Mouse (Mus musculus) v-Abl transformed pro-B cells (cell line): ENCODE data around the gene Cd151.

Experiments
- in situ Hi-C, 2 experiments: fragments of 400-800 bp; cut with MboI; formaldehyde crosslinking; loops; one replicate each; pipeline ENCODE4 v1.15.1; 2025; ENCODE audit not compliant: unreplicated experiment in 2 of 2

Cd151 gene

GRCm38 (mm10) chr7:141469901-141470636, 2.9 kb downstream of the Cd151 start:
- in situ Hi-C loops = loop anchor here in 1 of 2 experiments (10.0 kb wide), 1 partner anchor 435 kb away; no protein-coding TSS in a partner anchor

GRCm38 (mm10) chr7:141470637-141470944, 3.4 kb downstream of the Cd151 start:
- in situ Hi-C loops = loop anchor here in 1 of 2 experiments (10.0 kb wide), 1 partner anchor 434 kb away; no protein-coding TSS in a partner anchor

- in situ Hi-C loops = loop anchor here in 1 of 2 experiments (10.0 kb wide), 1 partner anchor 434 kb away; no protein-coding TSS in a partner anchor
These were observed 4.0 kb downstream of the Cd151 start for GRCm38 (mm10) chr7:141471236-141471635.

GRCm38 (mm10) chr7:141472226-141472625, 5.0 kb downstream of the Cd151 start:
- in situ Hi-C loops = loop anchor here in 1 of 2 experiments (10.0 kb wide), 1 partner anchor 433 kb away; no protein-coding TSS in a partner anchor

GRCm38 (mm10) chr7:141472763-141473162, 5.6 kb downstream of the Cd151 start:
- in situ Hi-C loops = loop anchor here in 1 of 2 experiments (10.0 kb wide), 1 partner anchor 432 kb away; no protein-coding TSS in a partner anchor

GRCm38 (mm10) chr7:141474160-141474559, 7.0 kb downstream of the Cd151 start:
- in situ Hi-C loops = loop anchor here in 1 of 2 experiments (10.0 kb wide), 1 partner anchor 431 kb away; no protein-coding TSS in a partner anchor

GRCm38 (mm10) chr7:141475011-141475804, 8.0 kb downstream of the Cd151 start, which contains the start of the genes Polr2l and Tspan4:
Gene Polr2l (minus strand): TSS chr7:141475132.
Gene Tspan4 (plus strand): TSS chr7:141475240.
- in situ Hi-C loops = loop anchor here (10.0 to 25.0 kb wide), 2 partner anchors 187 to 430 kb away; partner anchors contain the start of gene Muc6 (in 2 of the 2)

GRCm38 (mm10) chr7:141475805-141476158, 8.6 kb downstream of the Cd151 start:
- in situ Hi-C loops = loop anchor here (10.0 to 25.0 kb wide), 2 partner anchors 187 to 429 kb away; partner anchors contain the start of gene Muc6 (in 2 of the 2)

- in situ Hi-C loops = loop anchor here (10.0 to 25.0 kb wide), 2 partner anchors 186 to 428 kb away; partner anchors contain the start of gene Muc6 (in 2 of the 2)
These were observed 9.2 kb downstream of the Cd151 start for GRCm38 (mm10) chr7:141476226-141476980.

GRCm38 (mm10) chr7:141476981-141477370, 9.8 kb downstream of the Cd151 start:
- in situ Hi-C loops = loop anchor here (10.0 to 25.0 kb wide), 2 partner anchors 185 to 428 kb away; partner anchors contain the start of gene Muc6 (in 2 of the 2)

- in situ Hi-C loops = loop anchor here (10.0 to 25.0 kb wide), 2 partner anchors 185 to 427 kb away; partner anchors contain the start of gene Muc6 (in 2 of the 2)
These were observed 10.5 kb downstream of the Cd151 start for GRCm38 (mm10) chr7:141477578-141478269.

GRCm38 (mm10) chr7:141478270-141478748, 11.1 kb downstream of the Cd151 start:
- in situ Hi-C loops = loop anchor here (10.0 to 25.0 kb wide), 2 partner anchors 184 to 426 kb away; partner anchors contain the start of gene Muc6 (in 2 of the 2)

GRCm38 (mm10) chr7:141480842-141481497, 13.8 kb downstream of the Cd151 start:
- in situ Hi-C loops = loop anchor here (5.0 to 25.0 kb wide), 3 partner anchors 46 to 424 kb away; partner anchors contain the start of gene Muc6 (in 2 of the 2)

- in situ Hi-C loops = loop anchor here (5.0 to 25.0 kb wide), 3 partner anchors 46 to 423 kb away; partner anchors contain the start of gene Muc6 (in 2 of the 2)
These were observed 14.6 kb downstream of the Cd151 start for GRCm38 (mm10) chr7:141481498-141482401.

GRCm38 (mm10) chr7:141482531-141483024, 15.4 kb downstream of the Cd151 start:
- in situ Hi-C loops = loop anchor here (5.0 to 25.0 kb wide), 3 partner anchors 45 to 422 kb away; partner anchors contain the start of gene Muc6 (in 2 of the 2)

GRCm38 (mm10) chr7:141483114-141483653, 16.0 kb downstream of the Cd151 start:
- in situ Hi-C loops = loop anchor here (5.0 to 25.0 kb wide), 3 partner anchors 44 to 422 kb away; partner anchors contain the start of gene Muc6 (in 2 of the 2)
